Mouse (Mus musculus): Measurements from ENCODE around the gene Iqsec3. TPM values are rescaled to one million over a fixed set of nuclear protein-coding genes. Genes with fewer than 3 reads are reported as not detected.

The Iqsec3 gene
- polyA plus RNA-seq, 1 experiment from 2014 or later, result 0.03 TPM

DNA sequence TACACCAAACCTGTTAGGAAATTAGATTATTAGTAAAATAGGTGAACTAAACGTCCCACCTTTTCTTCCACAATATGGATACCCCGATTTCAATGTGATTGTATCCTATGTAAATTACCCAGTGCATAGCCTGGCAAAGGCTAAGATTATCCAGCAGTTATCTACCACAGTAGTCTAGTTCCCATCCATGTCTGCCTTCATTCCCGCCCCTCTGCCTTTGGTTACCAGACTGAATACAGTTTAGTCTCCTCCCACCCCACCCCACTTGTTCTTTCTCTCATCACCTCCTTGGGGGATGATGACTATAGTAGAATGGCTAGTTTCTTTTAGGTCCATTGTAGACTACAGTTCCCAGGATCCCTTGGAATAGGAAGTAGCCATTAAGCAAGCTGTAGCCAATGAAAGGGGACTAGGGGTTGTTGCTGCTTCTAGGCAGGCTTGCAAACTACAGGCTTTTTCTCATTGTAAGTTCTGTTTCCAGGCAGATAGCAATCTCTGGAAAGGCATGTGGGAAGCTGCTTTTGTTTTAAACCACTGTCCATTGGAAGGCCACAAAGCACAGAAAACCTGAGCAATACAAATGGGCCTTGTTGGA lies 27.7 kb upstream of the Iqsec3 start:
- no peaks in the 10 kb centered on the region for H3K36me3 ChIP-seq (ENCODE audit: control insufficient read depth, insufficient read depth, low read length)
- H3K9me3 ChIP-seq (ENCODE audit: control insufficient read depth, low read length), result no peaks in the 10 kb centered on the region
- H3K4me1 ChIP-seq (replicated peaks; ENCODE audit: control insufficient read depth, insufficient read depth, low read length), result no peaks in the 10 kb centered on the region
- no peak overlapping the region for H3K4me2 ChIP-seq
- H3K27me3 ChIP-seq (replicated peaks; ENCODE audit: control insufficient read depth, insufficient read depth, low read length), result no peaks in the 10 kb centered on the region
- 57% methylated on average over 3 of the region's 3 CpGs for WGBS
- H3K9ac ChIP-seq (ENCODE audit: low read depth, low read length), result no peak overlapping the region
- no peak overlapping the region for H3K27ac ChIP-seq (ENCODE audit: low read depth, low read length)
- ATAC-seq (replicated peaks; ENCODE audit: low FRiP score) (no peak), DNase-seq (ENCODE audit: low spot score) (no peak)
- H3K4me3 ChIP-seq (ENCODE audit: low read depth, low read length), result no peak overlapping the region

DNA sequence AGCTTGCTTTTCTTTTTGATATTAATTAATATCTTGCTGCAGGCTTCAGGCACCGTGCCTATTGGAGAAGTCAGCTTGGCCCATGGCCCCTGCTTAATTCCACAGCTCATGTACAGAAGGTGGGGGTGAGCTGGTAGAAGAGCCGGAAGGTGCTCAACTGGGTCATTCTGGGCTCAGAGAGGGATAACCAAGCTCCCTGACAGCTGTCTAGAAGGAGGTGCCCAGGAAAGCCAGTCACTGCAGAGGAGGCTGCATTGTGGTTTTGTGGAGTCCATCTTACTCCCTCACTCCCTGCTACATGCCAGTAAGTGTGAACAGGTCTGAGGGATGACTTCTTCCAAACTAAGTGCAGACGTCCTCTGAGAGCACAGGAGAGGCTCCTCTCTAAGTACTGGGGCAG lies 26.4 kb upstream of the Iqsec3 start:
- 66% methylated on average over 3 of the region's 3 CpGs for WGBS
- DNase-seq (ENCODE audit: low spot score), result no peak
- Histone ChIP-seq H3K4me2 (no peak overlapping the region), H3K4me3 (ENCODE audit: low read depth, low read length) (no peak overlapping the region), H3K9me3 (ENCODE audit: control insufficient read depth, low read length) (no peaks in the 10 kb centered on the region), H3K4me1 (replicated peaks; ENCODE audit: control insufficient read depth, insufficient read depth, low read length) (no peaks in the 10 kb centered on the region), H3K27me3 (replicated peaks; ENCODE audit: control insufficient read depth, insufficient read depth, low read length) (no peaks in the 10 kb centered on the region), H3K27ac (ENCODE audit: low read depth, low read length) (no peak overlapping the region), H3K9ac (ENCODE audit: low read depth, low read length) (no peak overlapping the region), H3K36me3 (ENCODE audit: control insufficient read depth, insufficient read depth, low read length) (no peaks in the 10 kb centered on the region)
- ATAC-seq (replicated peaks; ENCODE audit: low FRiP score), result no peak

DNA sequence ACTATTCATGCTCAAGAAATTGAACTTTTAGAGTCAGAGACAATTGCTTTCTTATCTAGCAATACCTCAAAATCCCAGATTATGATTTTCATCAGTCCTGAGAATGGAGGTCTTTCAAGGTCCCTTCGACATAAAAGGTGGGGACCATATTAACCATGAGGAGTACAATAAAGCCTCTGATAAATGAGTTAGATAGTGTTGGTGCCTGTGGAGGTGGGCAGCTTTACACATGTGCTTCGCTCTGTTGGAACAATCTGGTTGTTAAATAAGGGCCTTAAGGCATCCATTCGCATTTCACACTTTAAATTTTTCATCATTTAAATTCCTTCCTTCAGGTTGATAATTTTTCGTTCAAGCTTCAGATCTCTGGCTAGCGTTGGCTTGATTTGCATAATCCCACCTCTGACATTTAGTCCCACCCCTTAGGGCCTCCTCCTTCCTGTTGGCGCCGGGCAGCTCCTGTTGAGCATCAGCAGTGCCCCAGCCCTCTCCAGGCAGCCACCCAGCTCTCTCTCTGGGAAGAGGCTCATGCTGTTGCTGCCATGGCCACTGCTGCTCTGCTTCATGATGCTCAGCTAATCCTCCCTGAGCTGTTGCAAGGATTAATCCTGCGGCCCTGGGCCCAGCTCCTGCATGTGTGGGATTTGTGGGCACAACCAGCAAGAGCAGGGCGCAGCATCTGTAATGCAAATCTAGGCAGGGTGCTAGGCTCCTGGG lies 25.5 kb upstream of the Iqsec3 start:
- no peaks in the 10 kb centered on the region for H3K9me3 ChIP-seq (ENCODE audit: control insufficient read depth, low read length)
- no peak overlapping the region for H3K4me3 ChIP-seq (ENCODE audit: low read depth, low read length)
- WGBS, result 22% methylated on average over 9 of the region's 9 CpGs
- no peaks in the 10 kb centered on the region for H3K4me1 ChIP-seq (replicated peaks; ENCODE audit: control insufficient read depth, insufficient read depth, low read length)
- no peak for ATAC-seq (replicated peaks; ENCODE audit: low FRiP score)
- no peaks in the 10 kb centered on the region for H3K36me3 ChIP-seq (ENCODE audit: control insufficient read depth, insufficient read depth, low read length)
- no peak for DNase-seq (ENCODE audit: low spot score)
- H3K9ac ChIP-seq (ENCODE audit: low read depth, low read length), result no peak overlapping the region
- no peak overlapping the region for H3K4me2 ChIP-seq
- no peak overlapping the region for H3K27ac ChIP-seq (ENCODE audit: low read depth, low read length)
- no peaks in the 10 kb centered on the region for H3K27me3 ChIP-seq (replicated peaks; ENCODE audit: control insufficient read depth, insufficient read depth, low read length)

DNA sequence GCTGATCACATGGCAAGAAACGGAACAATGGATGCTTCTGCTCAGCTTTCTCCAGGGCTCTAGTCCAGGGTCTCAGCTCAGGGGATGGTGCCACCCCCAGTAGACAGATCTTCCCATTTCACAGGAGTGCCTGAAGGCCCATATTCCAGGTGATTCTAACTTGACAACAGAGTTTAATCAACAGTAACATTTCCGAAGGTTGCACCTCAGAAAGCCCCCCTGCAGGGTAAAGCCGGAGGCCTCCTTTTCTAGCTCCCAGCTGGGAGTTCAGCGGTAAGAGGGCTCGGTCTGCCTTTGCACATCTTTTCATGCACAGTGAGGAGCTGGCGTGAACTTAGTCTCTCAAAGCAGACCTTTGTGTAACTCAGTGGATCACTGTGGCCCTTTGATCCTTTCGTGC lies 22.1 kb upstream of the Iqsec3 start:
- Histone ChIP-seq H3K9ac (ENCODE audit: low read depth, low read length) (no peak overlapping the region), H3K4me3 (ENCODE audit: low read depth, low read length) (no peak overlapping the region), H3K9me3 (ENCODE audit: control insufficient read depth, low read length) (no peaks in the 10 kb centered on the region), H3K36me3 (ENCODE audit: control insufficient read depth, insufficient read depth, low read length) (no peaks in the 10 kb centered on the region), H3K27ac (ENCODE audit: low read depth, low read length) (no peak overlapping the region), H3K4me1 (replicated peaks; ENCODE audit: control insufficient read depth, insufficient read depth, low read length) (no peaks in the 10 kb centered on the region), H3K4me2 (no peak overlapping the region), H3K27me3 (replicated peaks; ENCODE audit: control insufficient read depth, insufficient read depth, low read length) (no peaks in the 10 kb centered on the region)
- DNase-seq (ENCODE audit: low spot score), result no peak
- WGBS, result 60% methylated on average over 7 of the region's 7 CpGs
- ATAC-seq (replicated peaks; ENCODE audit: low FRiP score), result no peak

DNA sequence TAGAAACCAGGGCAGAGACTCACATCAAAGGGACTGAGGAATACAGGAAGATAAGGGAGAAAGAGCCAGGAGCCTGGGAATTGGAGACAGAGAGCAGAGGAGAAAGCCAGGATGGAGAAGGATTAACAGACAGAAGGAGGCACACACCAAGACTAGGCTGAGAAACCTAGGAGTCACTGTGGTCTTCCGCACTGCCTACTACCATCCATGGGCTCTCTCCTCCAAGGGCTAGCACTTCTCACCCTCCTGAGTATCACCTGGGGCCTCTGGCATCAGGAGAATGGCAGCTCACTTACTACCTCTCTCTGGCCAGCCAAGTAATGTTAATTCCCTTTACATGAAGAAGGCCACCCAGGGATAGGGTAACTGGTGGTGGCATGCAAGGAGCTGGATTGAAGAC lies 21.5 kb upstream of the Iqsec3 start:
- Histone ChIP-seq H3K9ac (ENCODE audit: low read depth, low read length) (no peak overlapping the region), H3K4me2 (no peak overlapping the region), H3K9me3 (ENCODE audit: control insufficient read depth, low read length) (no peaks in the 10 kb centered on the region), H3K36me3 (ENCODE audit: control insufficient read depth, insufficient read depth, low read length) (no peaks in the 10 kb centered on the region), H3K27ac (ENCODE audit: low read depth, low read length) (no peak overlapping the region), H3K27me3 (replicated peaks; ENCODE audit: control insufficient read depth, insufficient read depth, low read length) (no peaks in the 10 kb centered on the region), H3K4me3 (ENCODE audit: low read depth, low read length) (no peak overlapping the region), H3K4me1 (replicated peaks; ENCODE audit: control insufficient read depth, insufficient read depth, low read length) (no peaks in the 10 kb centered on the region)
- DNase-seq (ENCODE audit: low spot score) (no peak), ATAC-seq (replicated peaks; ENCODE audit: low FRiP score) (no peak)
- WGBS, result 83% methylated on average over 1 of the region's 1 CpGs

DNA sequence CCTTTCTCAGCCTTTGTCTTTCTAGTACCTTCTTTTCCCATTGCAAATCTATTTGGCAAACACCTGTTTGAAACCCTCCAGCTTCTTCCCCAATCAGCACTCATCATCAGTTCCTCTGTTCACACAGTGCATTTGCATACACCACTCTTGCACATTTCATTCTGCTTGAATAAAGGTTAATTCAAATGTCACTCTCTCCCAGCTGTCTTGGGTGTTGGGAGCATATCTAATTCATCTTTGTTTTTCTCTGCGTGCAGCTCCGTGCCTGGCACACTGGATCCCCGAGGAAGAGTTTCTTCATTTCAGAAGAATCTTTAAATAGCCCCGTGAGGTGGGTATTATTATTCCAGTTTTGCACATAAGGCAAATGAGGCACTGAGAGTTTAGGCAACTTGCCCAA lies 20.8 kb upstream of the Iqsec3 start:
- WGBS, result 74% methylated on average over 4 of the region's 4 CpGs
- H3K4me3 ChIP-seq (ENCODE audit: low read depth, low read length), result no peak overlapping the region
- no peaks in the 10 kb centered on the region for H3K9me3 ChIP-seq (ENCODE audit: control insufficient read depth, low read length)
- no peak overlapping the region for H3K4me2 ChIP-seq
- no peaks in the 10 kb centered on the region for H3K27me3 ChIP-seq (replicated peaks; ENCODE audit: control insufficient read depth, insufficient read depth, low read length)
- ATAC-seq (replicated peaks; ENCODE audit: low FRiP score) (no peak), DNase-seq (ENCODE audit: low spot score) (no peak)
- H3K9ac ChIP-seq (ENCODE audit: low read depth, low read length), result no peak overlapping the region
- H3K4me1 ChIP-seq (replicated peaks; ENCODE audit: control insufficient read depth, insufficient read depth, low read length), result no peaks in the 10 kb centered on the region
- H3K27ac ChIP-seq (ENCODE audit: low read depth, low read length), result no peak overlapping the region
- H3K36me3 ChIP-seq (ENCODE audit: control insufficient read depth, insufficient read depth, low read length), result no peaks in the 10 kb centered on the region

DNA sequence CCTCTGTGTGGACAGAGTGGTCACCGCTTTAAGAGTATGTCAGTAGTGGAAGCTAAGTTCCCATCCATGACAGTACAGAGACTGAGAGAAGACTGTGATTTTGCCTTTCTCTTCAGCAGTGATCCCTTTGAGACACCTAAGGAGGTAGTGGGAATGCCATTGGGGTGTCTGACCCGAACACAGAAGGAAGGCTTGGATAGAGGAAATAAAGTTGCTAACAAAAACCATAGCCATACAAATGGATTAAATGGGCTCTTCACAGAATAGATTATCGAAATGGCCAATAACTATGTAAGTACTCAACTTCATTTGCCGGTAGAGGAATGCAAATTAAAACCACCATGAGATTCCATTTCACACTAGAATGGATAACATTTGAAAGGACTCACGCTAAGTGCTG lies 17.9 kb upstream of the Iqsec3 start:
- DNase-seq (ENCODE audit: low spot score) (no peak), ATAC-seq (replicated peaks; ENCODE audit: low FRiP score) (no peak)
- Histone ChIP-seq H3K36me3 (ENCODE audit: control insufficient read depth, insufficient read depth, low read length) (no peaks in the 10 kb centered on the region), H3K27me3 (replicated peaks; ENCODE audit: control insufficient read depth, insufficient read depth, low read length) (no peaks in the 10 kb centered on the region), H3K4me2 (no peak overlapping the region), H3K9me3 (ENCODE audit: control insufficient read depth, low read length) (no peaks in the 10 kb centered on the region), H3K27ac (ENCODE audit: low read depth, low read length) (no peak overlapping the region), H3K9ac (ENCODE audit: low read depth, low read length) (no peak overlapping the region), H3K4me3 (ENCODE audit: low read depth, low read length) (no peak overlapping the region), H3K4me1 (replicated peaks; ENCODE audit: control insufficient read depth, insufficient read depth, low read length) (no peaks in the 10 kb centered on the region)
- 77% methylated on average over 5 of the region's 5 CpGs for WGBS

DNA sequence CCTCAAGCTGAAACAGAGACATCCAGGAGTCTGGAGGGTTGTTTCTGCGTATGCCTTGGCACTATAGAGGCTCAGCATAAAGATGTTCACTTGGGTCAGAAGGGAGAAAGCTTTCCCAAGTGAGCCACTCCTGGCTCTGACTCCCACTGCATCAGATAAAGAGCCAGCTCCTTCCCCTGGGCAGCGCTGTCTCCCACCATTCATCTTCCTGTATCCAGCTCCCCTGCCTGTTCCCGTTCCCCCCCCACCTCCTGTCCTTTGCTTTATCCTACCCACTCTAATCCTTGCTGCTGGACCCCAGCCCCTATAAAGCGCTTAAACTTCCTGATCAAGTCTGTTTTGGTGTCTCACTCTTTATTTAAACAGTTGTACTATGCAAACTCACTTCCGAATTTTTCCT lies 1.2 kb downstream of the Iqsec3 start:
- H3K4me2 ChIP-seq, result no peak overlapping the region
- no peaks in the 10 kb centered on the region for H3K4me1 ChIP-seq (replicated peaks; ENCODE audit: control insufficient read depth, insufficient read depth, low read length)
- H3K27ac ChIP-seq (ENCODE audit: low read depth, low read length), result no peak overlapping the region
- DNase-seq (ENCODE audit: low spot score), result no peak
- no peak overlapping the region for H3K9ac ChIP-seq (ENCODE audit: low read depth, low read length)
- H3K9me3 ChIP-seq (ENCODE audit: control insufficient read depth, low read length), result no peaks in the 10 kb centered on the region
- no peaks in the 10 kb centered on the region for H3K36me3 ChIP-seq (ENCODE audit: control insufficient read depth, insufficient read depth, low read length)
- H3K27me3 ChIP-seq (replicated peaks; ENCODE audit: control insufficient read depth, insufficient read depth, low read length), result peaks cover 28% of the 10 kb centered on the region
- no peak overlapping the region for H3K4me3 ChIP-seq (ENCODE audit: low read depth, low read length)
- no peak for ATAC-seq (replicated peaks; ENCODE audit: low FRiP score)
- WGBS, result 37% methylated on average over 5 of the region's 5 CpGs

DNA sequence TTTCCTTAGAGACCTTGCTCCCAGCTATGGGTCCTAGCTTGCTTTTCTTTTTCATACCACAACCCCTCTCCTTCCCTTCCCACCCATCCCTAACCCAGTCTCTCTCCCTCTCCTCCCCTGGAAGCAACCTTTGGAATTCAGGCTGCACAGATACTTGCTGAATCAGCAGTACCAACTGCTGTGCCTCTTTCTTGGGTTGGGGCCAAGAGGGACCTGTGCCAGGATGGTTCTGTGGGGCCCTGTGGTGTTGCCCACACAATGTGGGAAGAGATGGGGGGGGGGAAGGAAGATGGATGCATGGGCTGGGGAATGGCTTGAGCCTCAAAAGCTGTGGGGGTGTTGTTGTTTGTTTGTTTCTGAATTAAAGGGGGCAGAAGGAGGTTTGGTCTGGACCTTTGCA lies 5.2 kb downstream of the Iqsec3 start:
- Histone ChIP-seq H3K4me2 (no peak overlapping the region), H3K9ac (ENCODE audit: low read depth, low read length) (no peak overlapping the region), H3K36me3 (ENCODE audit: control insufficient read depth, insufficient read depth, low read length) (no peaks in the 10 kb centered on the region), H3K4me3 (ENCODE audit: low read depth, low read length) (no peak overlapping the region), H3K27ac (ENCODE audit: low read depth, low read length) (no peak overlapping the region), H3K9me3 (ENCODE audit: control insufficient read depth, low read length) (no peaks in the 10 kb centered on the region), H3K4me1 (replicated peaks; ENCODE audit: control insufficient read depth, insufficient read depth, low read length) (no peaks in the 10 kb centered on the region), H3K27me3 (replicated peaks; ENCODE audit: control insufficient read depth, insufficient read depth, low read length) (peaks cover 13% of the 10 kb centered on the region)
- DNase-seq (ENCODE audit: low spot score) (no peak), ATAC-seq (replicated peaks; ENCODE audit: low FRiP score) (no peak)
